10 mouse cellular contexts compared by ENCODE assay signal in genomic region chr16:58663021-58663420, GRCm38 (mm10). TPM values are rescaled to one million over a fixed set of nuclear protein-coding genes. Genes with fewer than 3 reads are reported as not detected.
DNase-seq lines count a peak whose midpoint lies in the region; ATAC-seq and TF ChIP-seq lines count a peak whose summit lies in the region.
"Had no signal": no experiment of that assay in that cellular context is flagged by ENCODE, and none has a peak within 500 bp of the region (broad histone marks: within the 10 kb centered on the region; RNA-seq: fewer than 3 reads in every experiment).

No protein-coding gene starts in this region.

- H3K36me3 ChIP-seq in forebrain, embryonic 12.5 days (replicated peaks): no peaks in the 10 kb centered on the region
- no peaks in the 10 kb centered on the region for H3K36me3 ChIP-seq in liver, postnatal 0 days (replicated peaks; ENCODE audit: insufficient read depth, low read length)
- H3K36me3 ChIP-seq: stomach, embryonic 15.5 days had no signal

- no peaks in the 10 kb centered on the region for H3K4me1 ChIP-seq in forebrain, embryonic 12.5 days
- peaks cover 41% of the 10 kb centered on the region for H3K4me1 ChIP-seq in liver, postnatal 0 days (ENCODE audit: insufficient read depth)
- H3K4me1 ChIP-seq: stomach, embryonic 15.5 days had no signal

- no peak overlapping the region for H3K4me2 ChIP-seq in forebrain, embryonic 12.5 days
- H3K4me2 ChIP-seq in liver, postnatal 0 days (ENCODE audit: low read depth, low read length): no peak overlapping the region
- H3K4me2 ChIP-seq: stomach, embryonic 15.5 days had no signal

- DNase-seq in embryo, embryonic 10.5 days (ENCODE audit: low spot score): peak; percentile 14
- no peak for DNase-seq in embryo, embryonic 9.5 days (ENCODE audit: extremely low spot score)
- peak; percentile 49 for DNase-seq in A20 (ENCODE audit: low read depth, low spot score)
- DNase-seq in liver, postnatal 0 days: no peak
- DNase-seq in spleen, postnatal 36 days (ENCODE audit: low spot score in 2 of 2): no peak
- DNase-seq in testis, postnatal 14 days (ENCODE audit: low spot score): no peak
- no peak for DNase-seq in frontal cortex, postnatal 36 days (ENCODE audit: low spot score in 2 of 2)

- no peak overlapping the region for H3K9ac ChIP-seq in forebrain, embryonic 12.5 days
- no peak overlapping the region for H3K9ac ChIP-seq in liver, postnatal 0 days (replicated peaks)
- H3K9ac ChIP-seq: stomach, embryonic 15.5 days had no signal

- WGBS in forebrain, embryonic 12.5 days: 76% methylated on average over 5 of the region's 5 CpGs
- WGBS in liver, postnatal 0 days (ENCODE audit: insufficient replicate concordance): 40% methylated on average over 5 of the region's 5 CpGs

- H3K9me3 ChIP-seq in forebrain, embryonic 12.5 days: no peaks in the 10 kb centered on the region
- no peaks in the 10 kb centered on the region for H3K9me3 ChIP-seq in liver, postnatal 0 days (ENCODE audit: low read length)
- H3K9me3 ChIP-seq: stomach, embryonic 15.5 days had no signal

- H3K4me3 ChIP-seq in forebrain, embryonic 12.5 days (replicated peaks): no peak overlapping the region
- H3K4me3 ChIP-seq in liver, postnatal 0 days (ENCODE audit: low read depth, low read length): no peak overlapping the region
- H3K4me3 ChIP-seq: stomach, embryonic 15.5 days had no signal

- peak; percentile 75 for TF ChIP-seq CTCF in liver, postnatal 0 days (IDR thresholded peaks at IDR 0.05; ENCODE audit: low read depth)

- ATAC-seq in forebrain, embryonic 12.5 days (ENCODE audit: low FRiP score): 0 out of 2 replicates have a peak, but pooled peaks have one; percentile 33
- peak; percentile 61 for ATAC-seq in liver, postnatal 0 days

- H3K27ac ChIP-seq in forebrain, embryonic 12.5 days: no peak overlapping the region
- peak overlapping the region; percentile 91 for H3K27ac ChIP-seq in liver, postnatal 0 days (ENCODE audit: low read depth)
- H3K27ac ChIP-seq: macrophage; stomach, embryonic 15.5 days had no signal

- peak; percentile 82 for TF ChIP-seq EP300 in liver, postnatal 0 days (IDR thresholded peaks at IDR 0.05; ENCODE audit: low read depth)

- no peaks in the 10 kb centered on the region for H3K27me3 ChIP-seq in forebrain, embryonic 12.5 days
- no peaks in the 10 kb centered on the region for H3K27me3 ChIP-seq in liver, postnatal 0 days (ENCODE audit: insufficient read depth, low read length)
- H3K27me3 ChIP-seq: stomach, embryonic 15.5 days had no signal

RNA-seq across cellular contexts. Expression of gene Cpox, which starts 7.1 kb away (rescaled TPM):
- 13.9 and 18.4 TPM in 2 replicates for polyA plus RNA-seq in forebrain, embryonic 12.5 days (2016; fragmentation: Nextera tagmentation; extraction: Ambion mirVana)
- polyA plus RNA-seq in liver, postnatal 0 days (2015; fragmentation: Nextera tagmentation; extraction: Ambion mirVana): 178 and 189 TPM in 2 replicates

RNA-seq across cellular contexts. Expression of gene E330017A01Rik, which starts 24.5 kb away (rescaled TPM):
- not detected in 2 replicates for polyA plus RNA-seq in forebrain, embryonic 12.5 days (2016; fragmentation: Nextera tagmentation; extraction: Ambion mirVana)
- not detected in 2 replicates for polyA plus RNA-seq in liver, postnatal 0 days (2015; fragmentation: Nextera tagmentation; extraction: Ambion mirVana)
- polyA plus RNA-seq: macrophage; stomach, embryonic 15.5 days had no signal

RNA-seq across cellular contexts. Expression of gene Gm813, which starts 46.2 kb away (rescaled TPM):
- polyA plus RNA-seq in forebrain, embryonic 12.5 days (2016; fragmentation: Nextera tagmentation; extraction: Ambion mirVana): not detected in 2 replicates
- not detected in 2 replicates for polyA plus RNA-seq in liver, postnatal 0 days (2015; fragmentation: Nextera tagmentation; extraction: Ambion mirVana)
- polyA plus RNA-seq: macrophage; stomach, embryonic 15.5 days had no signal

RNA-seq across cellular contexts. Expression of gene Gpr15, which starts 55.8 kb away (rescaled TPM):
- 0.11 and 0.12 TPM in 2 replicates for polyA plus RNA-seq in forebrain, embryonic 12.5 days (2016; fragmentation: Nextera tagmentation; extraction: Ambion mirVana)
- 0.11 TPM in 1 of 2 replicates, not detected in the other for polyA plus RNA-seq in liver, postnatal 0 days (2015; fragmentation: Nextera tagmentation; extraction: Ambion mirVana)
- polyA plus RNA-seq: macrophage had no signal

Comparison
In these comparisons a context has a peak if more than half of its experiments do, and no peak if none do; other contexts are left out.
1. DNase-seq: peak in embryo, embryonic 10.5 days (single experiment) and A20 (single experiment); none in embryo, embryonic 9.5 days (single experiment), liver, postnatal 0 days (single experiment), spleen, postnatal 36 days (0 of 2), testis, postnatal 14 days (single experiment) and frontal cortex, postnatal 36 days (0 of 2).